Mouse (Mus musculus) liver, postnatal 0 days (tissue): ENCODE results near the gene Spsb4. TPM values are rescaled to one million over a fixed set of nuclear protein-coding genes. Genes with fewer than 3 reads are reported as not detected.
A peak's percentile ranks its signal among the peaks of the same experiment; 100 is the strongest.

Experiments
- ATAC-seq: fragments of 200-750 bp; cut with Nextera tagmentation; 2 replicates; pipeline ENCODE4 v1.8.0; 2017; ENCODE audit warnings: mild to moderate bottlenecking, moderate library complexity
- DNase-seq: peaks from one replicate; pipeline ENCODE4 v3.0.0-alpha.2; 2016
- H3K27ac ChIP-seq: fragments of 300-500 bp; sonication (generic); 2 replicates; pipeline ENCODE4 v1.5.1; 2014; ENCODE audit warnings: antibody characterized with exemption, moderate library complexity, mild to moderate bottlenecking, low read depth
- H3K27me3 ChIP-seq: fragments of 300-500 bp; sonication (generic); 2 replicates; pipeline ENCODE4 v1.6.1; 2014; ENCODE audit warnings: low read length, control low read depth, mixed read lengths; ENCODE audit not compliant: insufficient read depth
- H3K36me3 ChIP-seq: fragments of 300-500 bp; sonication (generic); replicated peaks from 2 replicates; pipeline ENCODE4 v1.6.1; 2014; ENCODE audit warnings: mild to moderate bottlenecking, control low read depth, low read length, moderate library complexity, mixed read lengths; ENCODE audit not compliant: insufficient read depth
- H3K4me1 ChIP-seq: fragments of 300-500 bp; sonication (generic); 2 replicates; pipeline ENCODE4 v1.6.1; 2014; ENCODE audit warnings: antibody characterized with exemption, mild to moderate bottlenecking, control low read depth; ENCODE audit not compliant: insufficient read depth
- H3K4me2 ChIP-seq: fragments of 300-500 bp; sonication (generic); 2 replicates; pipeline ENCODE4 v1.6.1; 2014; ENCODE audit warnings: low read depth, mild to moderate bottlenecking, low read length, moderate library complexity, mixed read lengths
- H3K4me3 ChIP-seq: fragments of 300-500 bp; sonication (generic); 2 replicates; pipeline ENCODE4 v1.5.1; 2014; ENCODE audit warnings: low read depth, low read length
- H3K9ac ChIP-seq: fragments of 300-500 bp; sonication (generic); replicated peaks from 2 replicates; pipeline ENCODE4 v1.6.1; 2014; ENCODE audit warnings: mild to moderate bottlenecking, moderate library complexity
- H3K9me3 ChIP-seq: fragments of 300-500 bp; sonication (generic); 2 replicates; pipeline ENCODE4 v1.6.1; 2016; ENCODE audit warnings: mild to moderate bottlenecking, control low read depth, low read length, mixed read lengths
- CTCF ChIP-seq: sonication (generic); IDR thresholded peaks from 2 replicates; pipeline ENCODE4 v1.5.1; 2016; ENCODE audit warnings: antibody characterized with exemption, low read depth
- EP300 ChIP-seq: IDR thresholded peaks from 2 replicates; pipeline ENCODE4 v1.6.1; 2016; ENCODE audit warnings: antibody characterized with exemption, low read depth, mild to moderate bottlenecking
- WGBS: fragments of 180-500 bp; shearing (Covaris S2); extraction: QIAGEN DNeasy Blood & Tissue Kit; methylation state at CpG from one replicate; pipeline ENCODE4 v1.1.7; 2014; ENCODE audit not compliant: insufficient replicate concordance; 5-methylcytosine and 5-hydroxymethylcytosine counted together
- polyA plus RNA-seq: library from polyadenylated mRNA; unstranded; fragments of >200 nt; fragmentation: Nextera tagmentation; extraction: Ambion mirVana; gene quantifications from 2 replicates; pipeline ENCODE4 v1.2.1, GENCODE M21; 2015

Spsb4 gene
- polyA plus RNA-seq, 1 experiment from 2014 or later = 0.99 TPM

- no peaks in the 10 kb centered on the region for H3K27me3 ChIP-seq
- H3K9ac ChIP-seq = no peak overlapping the region
- 54% methylated on average over 2 of the region's 2 CpGs for WGBS
- no peak overlapping the region for H3K4me3 ChIP-seq
- no peak overlapping the region for H3K27ac ChIP-seq
- ATAC-seq (no peak), DNase-seq (no peak)
- H3K4me1 ChIP-seq = no peaks in the 10 kb centered on the region
- no peaks in the 10 kb centered on the region for H3K36me3 ChIP-seq
- TF ChIP-seq CTCF (no peak), EP300 (no peak)
- no peak overlapping the region for H3K4me2 ChIP-seq
- H3K9me3 ChIP-seq = no peaks in the 10 kb centered on the region
These were observed 109.9 kb downstream of the Spsb4 start for GRCm38 (mm10) chr9:96908737-96909136.

GRCm38 (mm10) chr9:96904360-96905355 lies 114.0 kb downstream of the Spsb4 start:
- ATAC-seq = peak; percentile 33; the same call in 1 of the 2 replicates
- Histone ChIP-seq H3K4me2 (no peak overlapping the region), H3K4me3 (no peak overlapping the region), H3K9me3 (no peaks in the 10 kb centered on the region), H3K36me3 (no peaks in the 10 kb centered on the region), H3K4me1 (no peaks in the 10 kb centered on the region), H3K27ac (0 out of 2 replicates have a peak overlapping the region, but pooled peaks have one; percentile 39), H3K27me3 (no peaks in the 10 kb centered on the region), H3K9ac (no peak overlapping the region)
- WGBS = 65% methylated on average over 7 of the region's 7 CpGs
- TF ChIP-seq EP300 = no peak
- TF ChIP-seq CTCF = no peak
- DNase-seq = no peak

- Histone ChIP-seq H3K27ac (peak overlapping the region; percentile 66), H3K4me3 (no peak overlapping the region), H3K4me1 (no peaks in the 10 kb centered on the region), H3K9ac (no peak overlapping the region), H3K36me3 (no peaks in the 10 kb centered on the region), H3K4me2 (no peak overlapping the region), H3K27me3 (no peaks in the 10 kb centered on the region), H3K9me3 (no peaks in the 10 kb centered on the region)
- ATAC-seq (peak; percentile 43), DNase-seq (peak; percentile 29)
- no peak for TF ChIP-seq EP300
- TF ChIP-seq CTCF = 0 out of 2 replicates have a peak, but pooled peaks have one; percentile 7
- 32% methylated on average over 5 of the region's 5 CpGs for WGBS
These were observed 118.9 kb downstream of the Spsb4 start for GRCm38 (mm10) chr9:96899717-96900116.

GRCm38 (mm10) chr9:96899004-96899403 lies 119.6 kb downstream of the Spsb4 start:
- 0 out of 2 replicates have a peak overlapping the region, but pooled peaks have one; percentile 66 for H3K27ac ChIP-seq
- ATAC-seq (no peak), DNase-seq (no peak)
- no peaks in the 10 kb centered on the region for H3K27me3 ChIP-seq
- no peaks in the 10 kb centered on the region for H3K9me3 ChIP-seq
- TF ChIP-seq EP300 (no peak), CTCF (no peak)
- H3K9ac ChIP-seq = no peak overlapping the region
- 0 out of 2 replicates have a peak overlapping the region, but pooled peaks have one; percentile 37 for H3K4me2 ChIP-seq
- no peaks in the 10 kb centered on the region for H3K4me1 ChIP-seq
- no peaks in the 10 kb centered on the region for H3K36me3 ChIP-seq
- no peak overlapping the region for H3K4me3 ChIP-seq

GRCm38 (mm10) chr9:96896690-96897089 lies 122.0 kb downstream of the Spsb4 start:
- 65% methylated on average over 1 of the region's 1 CpGs for WGBS
- H3K4me2 ChIP-seq = no peak overlapping the region
- TF ChIP-seq EP300 (no peak), CTCF (no peak)
- no peak overlapping the region for H3K9ac ChIP-seq
- no peaks in the 10 kb centered on the region for H3K36me3 ChIP-seq
- ATAC-seq = no peak
- DNase-seq = no peak
- no peak overlapping the region for H3K27ac ChIP-seq
- H3K4me1 ChIP-seq = no peaks in the 10 kb centered on the region
- H3K27me3 ChIP-seq = no peaks in the 10 kb centered on the region
- no peaks in the 10 kb centered on the region for H3K9me3 ChIP-seq
- no peak overlapping the region for H3K4me3 ChIP-seq

GRCm38 (mm10) chr9:96893582-96893981 lies 125.1 kb downstream of the Spsb4 start:
- DNase-seq = no peak
- peak; percentile 20; the same call in 1 of the 2 replicates for ATAC-seq

More at GRCm38 (mm10) chr9:96893582-96893981, 125.1 kb downstream of the Spsb4 start:
- 49% methylated on average over 5 of the region's 5 CpGs for WGBS
- Histone ChIP-seq H3K27me3 (peaks cover 7% of the 10 kb centered on the region), H3K36me3 (no peaks in the 10 kb centered on the region), H3K9me3 (no peaks in the 10 kb centered on the region), H3K4me3 (no peak overlapping the region), H3K4me2 (no peak overlapping the region), H3K9ac (no peak overlapping the region), H3K4me1 (peaks cover 6% of the 10 kb centered on the region; the same call in 1 of the 2 replicates), H3K27ac (no peak overlapping the region)
- TF ChIP-seq EP300 = no peak
- no peak for TF ChIP-seq CTCF

Other genes starting within 250 kb of the Spsb4 start
- gene Pxylp1, start 126.2 kb downstream of the Spsb4 start, polyA plus RNA-seq = 4.9 and 5.3 TPM in 2 replicates
- gene Slc25a36, start 92.3 kb upstream of the Spsb4 start, polyA plus RNA-seq = 4.3 and 4.8 TPM in 2 replicates